Mouse (Mus musculus) CH12.LX (cell line): ENCODE measurements at regions not wholly inside any gene's neighbourhood (a gene's known extent, or its start where the extent isn't known, plus 50 kb on each side); places are given as distances from the start of the nearest gene placed in this dataset.

ENCODE experiments used
- DNase-seq: peaks from one replicate; pipeline ENCODE4 v3.0.0-alpha.2; 2013; ENCODE audit errors: extremely low read depth
- H3K27ac ChIP-seq: 2 replicates; pipeline ENCODE4 v1.5.1; 2012; ENCODE audit warnings: low read depth, mild to moderate bottlenecking, control low read depth, moderate library complexity; ENCODE audit not compliant: insufficient read depth
- H3K27me3 ChIP-seq: replicated peaks from 2 replicates; pipeline ENCODE3; 2012; ENCODE audit warnings: inconsistent platforms
- H3K36me3 ChIP-seq, 2 experiments: replicated peaks in 1 of 2; 2 replicates each; pipeline versions ENCODE3 to v1.6.1; 2012; ENCODE audit warnings: inconsistent platforms in 1 of 2, low read length in 1 of 2, mild to moderate bottlenecking in 1 of 2, mixed read lengths in 1 of 2, moderate library complexity in 1 of 2; ENCODE audit not compliant: control insufficient read depth in 1 of 2, insufficient read depth in 1 of 2
- H3K4me1 ChIP-seq, 2 experiments: 2 replicates each; pipeline ENCODE4 v1.6.1; 2012; ENCODE audit warnings: inconsistent platforms in 1 of 2, moderate library complexity in 1 of 2; ENCODE audit not compliant: insufficient read depth in 2 of 2, control insufficient read depth in 1 of 2
- H3K4me2 ChIP-seq: 2 replicates; pipeline ENCODE4 v1.6.1; 2012; ENCODE audit warnings: low read depth, mild to moderate bottlenecking, control low read depth; ENCODE audit not compliant: poor library complexity, insufficient read depth, severe bottlenecking
- H3K4me3 ChIP-seq, 3 experiments: fragments of 150-350 bp in 1 of 3; sonication (generic) in 1 of 3; replicated peaks in 1 of 3; 2 replicates each; pipeline versions ENCODE3 to v1.5.1; 2011 to 2012; ENCODE audit warnings: low read depth in 2 of 3, low read length in 2 of 3, mild to moderate bottlenecking in 2 of 3, moderate library complexity in 2 of 3, control low read depth in 1 of 3, improper control_type of control experiment in 1 of 3, inconsistent platforms in 1 of 3, mixed read lengths in 1 of 3; ENCODE audit not compliant: poor library complexity in 1 of 3
- H3K79me2 ChIP-seq: replicated peaks from 2 replicates; pipeline ENCODE4 v1.6.1; 2012; ENCODE audit warnings: mild to moderate bottlenecking, moderate library complexity; ENCODE audit not compliant: control insufficient read depth, poor library complexity, insufficient read depth, severe bottlenecking; ENCODE audit errors: extremely low read depth
- H3K9ac ChIP-seq: 2 replicates; pipeline ENCODE4 v1.6.1; 2012; ENCODE audit warnings: low read depth, mild to moderate bottlenecking, control low read depth, moderate library complexity; ENCODE audit not compliant: insufficient read depth
- H3K9me3 ChIP-seq: replicated peaks from 2 replicates; pipeline ENCODE3; 2012; ENCODE audit warnings: low read length, inconsistent platforms, mixed read lengths
- BHLHE40 ChIP-seq: IDR thresholded peaks from 2 replicates; pipeline ENCODE4 v1.6.1; 2011; ENCODE audit warnings: mild to moderate bottlenecking, low read depth, low read length, improper control_type of control experiment
- CHD2 ChIP-seq: IDR thresholded peaks from 2 replicates; pipeline ENCODE4 v1.6.1; 2011; ENCODE audit warnings: low read length, improper control_type of control experiment
- CTCF ChIP-seq, 2 experiments: IDR thresholded peaks in 1 of 2; conservative IDR thresholded peaks in 1 of 2; 2 replicates each; pipeline ENCODE4 v1.5.1; 2011 to 2012; ENCODE audit warnings: low read depth in 2 of 2, low read length in 2 of 2, improper control_type of control experiment in 1 of 2, inconsistent platforms in 1 of 2, mild to moderate bottlenecking in 1 of 2, moderate library complexity in 1 of 2
- E2F4 ChIP-seq: IDR thresholded peaks from 2 replicates; pipeline ENCODE4 v1.6.1; 2011; ENCODE audit warnings: low read depth, low read length, improper control_type of control experiment; ENCODE audit not compliant: insufficient replicate concordance
- ELF1 ChIP-seq: IDR thresholded peaks from 2 replicates; pipeline ENCODE4 v1.6.1; 2014; ENCODE audit warnings: low read depth, mild to moderate bottlenecking, inconsistent platforms, low read length, improper control_type of control experiment
- EP300 ChIP-seq: IDR thresholded peaks from 2 replicates; pipeline ENCODE4 v1.6.1; 2011; ENCODE audit warnings: low read length, improper control_type of control experiment
- ETS1 ChIP-seq: conservative IDR thresholded peaks from 2 replicates; pipeline ENCODE4 v1.6.1; 2012; ENCODE audit warnings: low read depth, mild to moderate bottlenecking, inconsistent platforms, low read length, improper control_type of control experiment, moderate library complexity
- GABPA ChIP-seq: IDR thresholded peaks from 2 replicates; pipeline ENCODE4 v1.6.1; 2012; ENCODE audit warnings: low read depth, low read length, improper control_type of control experiment, inconsistent platforms; ENCODE audit not compliant: insufficient replicate concordance
- JUND ChIP-seq: conservative IDR thresholded peaks from 2 replicates; pipeline ENCODE4 v1.6.1; 2011; ENCODE audit warnings: low read depth, low read length, improper control_type of control experiment
- MAX ChIP-seq: IDR thresholded peaks from 2 replicates; pipeline ENCODE4 v1.6.1; 2011; ENCODE audit warnings: low read length, improper control_type of control experiment
- MAZ ChIP-seq: IDR thresholded peaks from 2 replicates; pipeline ENCODE4 v1.6.1; 2012; ENCODE audit warnings: low read depth, mild to moderate bottlenecking, inconsistent platforms, low read length, improper control_type of control experiment, moderate library complexity
- MEF2A ChIP-seq: IDR thresholded peaks from 2 replicates; pipeline ENCODE4 v1.6.1; 2014; ENCODE audit warnings: low read depth, mild to moderate bottlenecking, inconsistent platforms, low read length, improper control_type of control experiment, borderline replicate concordance
- NRF1 ChIP-seq: IDR thresholded peaks from 2 replicates; pipeline ENCODE4 v1.6.1; 2014; ENCODE audit warnings: low read depth, mild to moderate bottlenecking, inconsistent platforms, low read length, improper control_type of control experiment, moderate library complexity
- POLR2A ChIP-seq: IDR thresholded peaks from 2 replicates; pipeline ENCODE4 v1.6.1; 2011; ENCODE audit warnings: low read depth, mild to moderate bottlenecking, improper control_type of control experiment, low read length
- POLR2AphosphoS2 ChIP-seq: IDR thresholded peaks from 2 replicates; pipeline ENCODE4 v1.6.1; 2011; ENCODE audit warnings: low read depth, low read length, improper control_type of control experiment
- SIN3A ChIP-seq: IDR thresholded peaks from 2 replicates; pipeline ENCODE4 v1.6.1; 2012; ENCODE audit warnings: low read length, improper control_type of control experiment, inconsistent platforms
- TBP ChIP-seq: conservative IDR thresholded peaks from 2 replicates; pipeline ENCODE4 v1.6.1; 2011; ENCODE audit warnings: low read depth, low read length, improper control_type of control experiment
- TCF12 ChIP-seq: IDR thresholded peaks from 2 replicates; pipeline ENCODE4 v1.6.1; 2014; ENCODE audit warnings: low read depth, mild to moderate bottlenecking, inconsistent platforms, low read length, improper control_type of control experiment
- UBTF ChIP-seq: IDR thresholded peaks from 2 replicates; pipeline ENCODE4 v1.6.1; 2012; ENCODE audit warnings: low read depth, mild to moderate bottlenecking, inconsistent platforms, low read length, improper control_type of control experiment, moderate library complexity
- USF1 ChIP-seq: IDR thresholded peaks from 2 replicates; pipeline ENCODE4 v1.6.1; 2014; ENCODE audit warnings: low read depth, mild to moderate bottlenecking, inconsistent platforms, low read length, improper control_type of control experiment
- ZKSCAN1 ChIP-seq: IDR thresholded peaks from 2 replicates; pipeline ENCODE4 v1.6.1; 2012; ENCODE audit warnings: low read depth, inconsistent platforms, low read length, improper control_type of control experiment, borderline replicate concordance
- ZMIZ1 ChIP-seq: IDR thresholded peaks from 2 replicates; pipeline ENCODE4 v1.6.1; 2012; ENCODE audit warnings: low read depth, mild to moderate bottlenecking, inconsistent platforms, low read length, improper control_type of control experiment
- ZNF384 ChIP-seq: IDR thresholded peaks from 2 replicates; pipeline ENCODE4 v1.6.1; 2012; ENCODE audit warnings: low read depth, low read length, improper control_type of control experiment, inconsistent platforms
- dilution Hi-C: fragments of 300-500 bp; cut with MboI; formaldehyde crosslinking; loops from 2 replicates; pipeline ENCODE4 v1.14.3; 2020; ENCODE audit warnings: low sequenced_read_pairs; ENCODE audit not compliant: extremely low pct_unique_long_range_greater_than_20kb, extremely low pct_ligation_motif_present
- in situ Hi-C: fragments of 300-500 bp; cut with MboI; formaldehyde crosslinking; loops from 3 replicates; pipeline ENCODE4 v1.14.3; 2019; ENCODE audit warnings: low sequenced_read_pairs, low pct_ligation_motif_present, low pct_unique_long_range_greater_than_20kb, mixed read lengths

DNA sequence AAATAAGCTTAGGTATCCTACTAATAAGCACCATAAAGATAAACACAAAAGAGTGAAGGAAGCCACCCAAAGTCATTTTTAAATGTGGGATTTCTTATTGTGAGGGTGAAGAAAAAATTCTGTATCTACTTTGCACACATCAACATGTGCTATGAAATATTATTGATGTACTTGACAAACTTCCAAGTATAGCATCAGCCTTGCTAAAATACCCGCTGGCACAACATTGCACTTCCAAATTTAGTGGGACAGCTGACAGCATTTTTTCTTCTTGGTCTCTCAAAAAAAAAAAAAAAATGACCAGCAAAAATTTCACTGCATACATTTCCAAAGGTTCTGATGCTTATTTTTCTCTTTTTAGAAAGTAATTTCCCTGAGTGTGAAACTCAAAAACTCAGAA lies 101.9 kb upstream of the Tll1 start:
- TF ChIP-seq TCF12 (no peak), ZMIZ1 (no peak), CHD2 (no peak), POLR2AphosphoS2 (no peak), UBTF (no peak), POLR2A (no peak), EP300 (no peak), TBP (no peak), NRF1 (no peak), E2F4 (no peak), ELF1 (no peak), ZKSCAN1 (no peak), CTCF (conservative IDR thresholded peaks at IDR 0.05 in 1 of 2, IDR thresholded peaks at IDR 0.05 in 1 of 2; ENCODE audit: low read depth in 2 of 2, low read length in 2 of 2) (no peak), JUND (no peak), ETS1 (no peak), SIN3A (no peak), GABPA (no peak)
- dilution Hi-C loops (no loop called here), in situ Hi-C loops (no loop called here)
- H3K9ac ChIP-seq: no peak overlapping the region
- no peak for DNase-seq
- peaks cover 20% of the 10 kb centered on the region for H3K9me3 ChIP-seq
- no peaks in the 10 kb centered on the region for H3K27me3 ChIP-seq
- H3K27ac ChIP-seq: no peak overlapping the region
- no peaks in the 10 kb centered on the region for H3K4me1 ChIP-seq
- no peaks in the 10 kb centered on the region for H3K36me3 ChIP-seq
- H3K79me2 ChIP-seq: no peaks in the 10 kb centered on the region
- H3K4me2 ChIP-seq: no peak overlapping the region
- no peak overlapping the region for H3K4me3 ChIP-seq

DNA sequence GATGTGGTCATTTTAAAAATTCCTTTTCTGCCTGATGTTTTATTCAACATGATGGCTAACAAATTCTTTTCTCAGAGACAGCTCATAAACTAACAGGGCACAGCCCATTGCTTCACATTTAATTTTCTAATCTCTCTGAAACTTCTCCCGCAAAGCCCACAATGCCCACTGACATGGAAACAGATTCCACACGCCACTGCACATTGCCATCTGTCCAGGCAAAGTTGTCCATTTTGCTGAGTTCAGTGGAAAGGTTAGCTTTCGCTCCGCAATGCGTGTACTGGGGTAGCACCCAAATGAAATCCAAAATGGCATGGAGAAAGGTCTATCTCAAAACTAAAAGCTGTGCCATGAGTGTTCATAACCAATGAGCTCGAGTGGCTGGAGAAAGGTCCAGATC lies 76.7 kb upstream of the Tll1 start:
- no peaks in the 10 kb centered on the region for H3K79me2 ChIP-seq

GRCm38 (mm10) chr8:64281598-64281997 lies 75.5 kb upstream of the Tll1 start:
- H3K27me3 ChIP-seq: no peaks in the 10 kb centered on the region
- H3K4me2 ChIP-seq: no peak overlapping the region
- H3K36me3 ChIP-seq: no peaks in the 10 kb centered on the region
- no peak overlapping the region for H3K9ac ChIP-seq
- no peak for DNase-seq
- no peak for TF ChIP-seq BHLHE40
- no peak for TF ChIP-seq MEF2A
- TF ChIP-seq POLR2AphosphoS2: no peak
- TF ChIP-seq USF1: no peak
- no peak for TF ChIP-seq ZNF384
- no peak for TF ChIP-seq POLR2A
- no peak for TF ChIP-seq CTCF (conservative IDR thresholded peaks at IDR 0.05 in 1 of 2, IDR thresholded peaks at IDR 0.05 in 1 of 2; ENCODE audit: low read depth in 2 of 2, low read length in 2 of 2)
- no peak for TF ChIP-seq MAZ
- no peak for TF ChIP-seq MAX
- TF ChIP-seq JUND: no peak
- TF ChIP-seq, all 38 proteins: peak for 0
- Histone ChIP-seq H3K79me2 (no peaks in the 10 kb centered on the region), H3K9me3 (peaks cover 31% of the 10 kb centered on the region), H3K4me1 (no peaks in the 10 kb centered on the region), H3K27ac (no peak overlapping the region), H3K4me3 (no peak overlapping the region)
- in situ Hi-C loops: no loop called here
- dilution Hi-C loops: no loop called here

More for the DNA sequence above, 76.7 kb upstream of the Tll1 start:
- H3K27me3 ChIP-seq: no peaks in the 10 kb centered on the region
- no peak for TF ChIP-seq CHD2
- TF ChIP-seq, all 38 proteins: peak for 0
- no peak overlapping the region for H3K9ac ChIP-seq
- H3K4me1 ChIP-seq: no peaks in the 10 kb centered on the region
- in situ Hi-C loops (no loop called here), dilution Hi-C loops (no loop called here)
- no peaks in the 10 kb centered on the region for H3K36me3 ChIP-seq
- H3K27ac ChIP-seq: no peak overlapping the region
- peaks cover 27% of the 10 kb centered on the region for H3K9me3 ChIP-seq
- no peak overlapping the region for H3K4me3 ChIP-seq
- no peak overlapping the region for H3K4me2 ChIP-seq
- DNase-seq: no peak
